Mouse (Mus musculus): ENCODE measurements around the gene Pak1.
"Not testable (repeated sequence)": the region's sequence is repeated elsewhere in the genome, so short reads cannot be mapped to it uniquely, and the experiment has no call there.

Pak1 gene

DNA sequence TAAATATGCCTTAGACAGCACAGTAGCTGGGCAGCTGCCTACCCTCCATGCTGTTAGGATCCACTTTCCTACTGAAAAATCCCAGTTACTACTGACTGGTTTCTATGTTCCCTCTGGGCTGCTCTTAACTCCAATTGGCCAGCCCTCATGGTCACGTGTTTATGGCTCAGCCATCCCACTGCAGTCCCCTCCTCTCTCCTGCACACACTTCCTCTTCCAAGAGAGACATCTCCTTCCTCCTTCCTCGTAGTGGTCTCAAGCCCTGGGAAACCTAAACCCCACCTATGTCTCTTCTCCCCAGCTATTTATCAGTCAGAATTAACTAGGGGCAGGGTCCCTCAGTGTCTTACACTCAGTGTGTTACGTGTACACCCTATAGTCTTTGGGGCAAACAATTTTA is 61.2 kb downstream of the Pak1 start:
- DNase-seq (ENCODE audit: low spot score): not testable (repeated sequence)

DNA sequence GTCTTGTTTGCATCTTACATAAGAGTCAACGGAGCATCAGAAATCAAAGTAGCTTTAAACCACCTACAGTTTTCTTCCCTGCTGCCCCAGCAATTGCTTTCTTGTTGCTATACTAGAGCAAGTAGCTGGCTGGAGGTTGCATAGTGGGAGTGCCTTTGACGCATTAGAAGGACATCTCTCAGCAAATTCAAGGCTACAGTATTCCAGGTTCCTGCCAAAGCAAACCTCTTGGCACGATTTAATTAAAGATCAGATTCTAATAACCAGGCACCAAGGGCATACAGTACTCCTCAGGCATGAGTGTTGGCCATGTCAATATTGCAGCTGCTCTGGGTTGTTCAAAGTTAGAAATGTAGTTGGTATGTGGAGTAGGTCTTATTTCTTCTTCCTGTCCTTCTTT is 62.0 kb downstream of the Pak1 start:
- no peak for DNase-seq (ENCODE audit: low spot score)

DNA sequence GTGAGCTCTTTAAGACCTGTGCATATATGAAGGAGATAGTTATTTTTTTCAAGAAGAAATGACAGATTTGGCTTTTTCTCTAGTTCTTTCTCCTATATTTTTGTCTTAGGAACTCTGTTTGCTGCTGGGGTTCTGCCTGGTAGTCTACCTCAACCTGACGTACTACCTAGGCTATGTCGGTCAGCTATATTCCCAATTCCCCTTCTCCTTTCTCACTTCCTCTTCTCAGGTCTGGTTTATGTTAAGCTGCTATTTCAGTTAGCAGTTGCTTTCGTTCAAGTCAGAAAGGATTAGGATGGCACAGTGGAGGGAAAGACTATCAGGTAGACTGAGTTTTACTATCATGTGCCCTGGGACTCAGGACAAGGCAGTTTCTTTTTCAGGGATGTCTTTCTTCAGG is 75.2 kb downstream of the Pak1 start:
- no peak for DNase-seq (ENCODE audit: low spot score)

DNA sequence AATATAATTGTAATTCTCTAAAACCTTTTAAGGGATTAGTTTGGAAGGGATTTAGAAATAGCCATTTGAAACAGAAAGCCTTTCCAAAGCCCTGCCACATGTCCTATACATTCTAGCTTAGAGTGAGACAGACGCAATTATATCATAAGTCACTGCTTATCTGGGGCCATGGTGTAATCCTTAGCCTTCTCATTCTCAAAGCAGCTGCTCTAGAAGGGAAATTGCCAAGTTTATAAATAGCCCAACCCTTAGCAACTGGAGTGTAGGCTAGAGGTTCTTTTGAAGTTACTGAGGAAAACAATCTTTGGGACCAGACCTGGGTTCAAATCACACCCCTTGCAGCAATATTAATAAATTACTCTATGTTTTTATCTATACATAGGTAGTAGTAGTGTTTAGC is 76.2 kb downstream of the Pak1 start:
- no peak for DNase-seq (ENCODE audit: low spot score)

DNA sequence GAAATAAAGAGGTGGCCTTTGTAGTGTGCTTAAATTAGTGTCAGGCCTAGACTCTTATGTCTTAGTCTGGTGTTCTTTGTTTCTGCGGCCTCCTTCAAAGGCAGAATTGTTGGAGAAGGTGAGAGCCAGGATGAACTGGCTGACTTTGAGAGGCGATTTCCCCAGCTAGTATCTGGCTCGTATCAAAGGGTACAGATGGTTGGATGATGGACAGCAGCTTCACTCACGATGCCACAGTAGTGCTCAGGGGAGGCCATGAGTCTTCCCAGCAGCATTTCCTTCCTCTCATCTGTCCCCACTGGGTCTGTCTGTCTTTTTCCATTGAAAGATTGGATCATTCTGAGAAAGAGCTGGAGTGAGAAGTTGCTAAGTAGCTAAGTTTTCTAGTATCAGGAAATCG is 79.5 kb downstream of the Pak1 start:
- no peak for DNase-seq (ENCODE audit: low spot score)

DNA sequence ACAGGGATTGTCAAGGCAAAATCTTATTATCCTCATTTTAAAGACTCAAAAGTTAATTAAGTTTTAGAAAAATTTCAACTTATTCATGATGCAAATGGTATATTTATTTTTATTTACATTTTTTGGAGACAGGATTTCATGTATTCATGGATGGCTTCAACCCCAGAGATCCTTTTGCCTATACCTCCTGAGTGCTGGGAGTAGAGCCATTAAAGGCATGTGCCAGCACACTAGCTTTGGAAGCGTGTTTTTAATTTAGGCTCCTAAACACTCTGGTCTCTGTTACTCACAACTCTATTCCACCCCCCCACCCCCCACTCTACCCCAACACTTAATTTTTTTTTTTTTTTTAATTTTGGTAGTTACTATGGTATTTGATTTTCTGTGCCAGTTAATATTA is 80.4 kb downstream of the Pak1 start:
- no peak for DNase-seq (ENCODE audit: low spot score)

DNA sequence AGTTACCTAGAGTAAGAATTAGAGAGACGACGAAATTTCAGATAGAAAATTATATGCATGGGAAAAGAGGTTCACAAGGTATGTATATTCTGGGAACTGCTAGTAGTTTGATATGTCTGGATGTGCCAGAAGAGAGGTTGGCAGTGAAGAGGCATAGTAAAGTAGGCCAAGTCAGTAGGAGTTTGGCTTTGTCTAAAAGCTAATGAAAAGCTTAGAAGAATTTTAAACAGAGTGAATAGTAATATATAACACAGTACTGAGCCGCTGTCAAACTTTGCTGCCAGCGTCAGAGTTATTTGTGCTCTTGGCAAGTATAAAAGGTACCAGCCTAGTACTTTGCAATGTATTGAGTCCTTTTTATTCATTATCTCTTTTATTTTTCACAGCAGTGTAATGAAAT is 84.1 kb downstream of the Pak1 start:
- no peak for DNase-seq (ENCODE audit: low spot score)

DNA sequence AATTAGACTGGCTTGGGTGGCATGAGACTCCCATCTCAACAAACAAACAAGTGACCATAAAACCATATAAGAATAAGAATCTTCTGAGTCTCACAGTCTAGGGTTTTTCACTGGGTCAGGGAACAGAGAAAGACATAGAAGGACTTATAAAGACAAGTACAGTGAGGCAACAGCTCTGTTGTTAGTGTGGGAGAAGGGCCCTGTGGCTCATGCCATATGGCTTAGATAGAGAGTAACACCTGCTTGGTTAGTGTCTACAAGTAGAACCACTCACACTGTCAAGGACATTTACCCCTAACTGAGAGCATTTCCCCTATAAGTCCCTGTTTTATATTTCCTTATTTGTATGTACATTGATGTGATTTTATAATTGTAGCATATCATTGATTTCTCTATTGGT is 85.0 kb downstream of the Pak1 start:
- DNase-seq (ENCODE audit: low spot score): no peak

DNA sequence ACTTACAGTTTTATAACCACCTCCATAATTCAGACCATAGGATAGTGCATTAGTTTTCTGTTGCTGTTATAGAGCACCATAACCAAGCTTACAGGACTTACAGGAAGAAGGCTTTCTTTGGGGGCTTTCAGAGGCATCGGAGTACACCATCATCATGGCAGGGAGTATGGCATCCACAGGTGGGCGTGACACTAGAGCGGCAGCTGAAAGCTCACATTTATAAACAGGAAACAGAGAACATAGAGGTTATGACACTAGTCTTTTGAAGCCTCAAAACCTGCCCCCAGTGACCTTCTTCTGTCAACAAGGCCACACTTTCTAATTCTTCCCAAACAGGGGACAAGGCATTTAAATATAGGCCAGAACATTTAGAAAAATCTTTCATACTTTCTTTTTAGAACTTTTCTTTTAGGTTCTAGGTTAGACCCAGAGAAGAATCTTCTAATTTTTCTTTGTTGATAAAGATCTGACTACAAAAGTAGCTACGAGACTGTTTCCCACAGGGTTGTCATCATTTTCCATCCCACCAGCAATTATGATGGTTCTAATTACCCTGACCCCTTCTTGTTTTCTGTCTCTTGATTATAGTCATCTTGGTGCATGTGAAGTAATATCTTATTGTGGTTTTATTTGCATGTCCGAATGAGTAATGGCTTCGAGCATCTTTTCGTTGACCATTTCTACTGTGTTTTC is 89.7 kb downstream of the Pak1 start:
- DNase-seq (ENCODE audit: low spot score): no peak

DNA sequence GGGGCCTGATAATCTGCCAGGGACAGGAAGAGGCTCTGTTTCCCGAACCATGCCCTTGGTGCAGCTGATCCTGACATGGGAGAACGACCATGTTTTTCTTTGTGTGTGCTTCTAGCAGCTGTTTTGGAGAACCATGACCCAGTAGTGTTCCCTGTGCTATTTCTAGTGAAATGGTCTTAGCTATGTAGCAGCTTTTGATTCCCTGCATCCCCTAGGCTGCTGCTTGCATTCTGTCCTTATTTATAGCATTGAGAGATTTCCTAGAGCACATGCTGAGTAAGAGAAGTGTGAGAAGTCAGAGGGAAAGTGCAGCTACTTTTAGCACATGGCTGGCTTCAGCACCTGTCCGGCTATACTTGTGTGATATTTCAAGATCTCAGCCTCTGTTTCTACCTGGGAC is 123.3 kb downstream of the Pak1 start:
- no peak for DNase-seq (ENCODE audit: low spot score)

DNA sequence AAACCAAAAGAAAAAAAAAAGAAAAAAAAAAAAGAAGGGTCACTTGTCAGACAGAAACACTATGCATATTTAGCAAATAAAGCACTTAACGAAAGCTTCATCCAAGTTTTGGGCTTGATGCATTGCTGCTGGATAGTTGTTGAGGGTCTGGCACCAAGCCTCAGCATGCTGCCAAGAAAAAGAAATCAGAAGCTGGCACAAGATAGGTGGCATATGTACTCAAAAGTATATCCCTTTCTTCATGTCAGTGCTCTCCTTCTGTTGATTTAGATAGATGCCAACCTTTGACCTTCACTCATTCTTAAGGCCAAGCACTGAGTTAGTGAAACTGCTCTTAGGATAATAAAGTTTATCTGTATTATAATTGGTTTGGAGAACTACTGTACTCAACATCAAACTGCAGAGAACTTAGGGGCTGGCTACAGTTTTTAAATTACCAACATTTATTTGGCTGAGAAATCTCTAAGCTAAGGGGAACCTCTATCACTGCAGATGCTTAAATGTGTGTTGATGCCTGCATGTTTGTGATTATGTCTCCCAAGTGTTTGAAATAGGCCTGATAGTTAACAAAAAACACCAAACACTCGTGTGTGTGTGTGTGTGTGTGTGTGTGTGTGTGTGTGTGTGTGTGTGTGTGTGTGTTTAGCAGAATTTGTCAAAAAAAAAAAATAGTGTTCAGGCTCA is 126.6 kb downstream of the Pak1 start:
- no peak for DNase-seq (ENCODE audit: low spot score)

DNA sequence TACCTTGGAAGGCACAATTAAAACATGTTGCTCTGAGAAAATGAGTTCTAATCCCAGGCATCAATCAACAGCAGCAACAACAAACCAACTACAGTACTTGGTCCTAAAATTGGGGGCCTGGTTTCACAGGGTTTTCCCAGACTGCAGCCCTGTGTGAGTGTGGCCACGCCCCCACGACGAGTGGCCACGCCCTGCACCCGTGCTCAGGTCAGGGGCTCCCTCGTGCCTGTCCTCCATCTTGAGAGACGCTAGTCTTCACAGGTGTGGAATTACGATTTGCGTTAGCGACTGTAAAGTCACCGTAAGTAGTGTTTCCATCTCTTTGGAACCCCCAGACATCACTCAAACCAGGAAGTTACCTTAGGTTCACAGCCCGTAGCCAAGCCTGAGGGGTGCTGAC is 131.4 kb downstream of the Pak1 start, which contains the start of gene Gdpd4:
Gene Gdpd4, plus strand, starts transcription at position 214 of the 400 bp plus-strand sequence.
- peak; percentile 53 for DNase-seq (ENCODE audit: low spot score)

DNA sequence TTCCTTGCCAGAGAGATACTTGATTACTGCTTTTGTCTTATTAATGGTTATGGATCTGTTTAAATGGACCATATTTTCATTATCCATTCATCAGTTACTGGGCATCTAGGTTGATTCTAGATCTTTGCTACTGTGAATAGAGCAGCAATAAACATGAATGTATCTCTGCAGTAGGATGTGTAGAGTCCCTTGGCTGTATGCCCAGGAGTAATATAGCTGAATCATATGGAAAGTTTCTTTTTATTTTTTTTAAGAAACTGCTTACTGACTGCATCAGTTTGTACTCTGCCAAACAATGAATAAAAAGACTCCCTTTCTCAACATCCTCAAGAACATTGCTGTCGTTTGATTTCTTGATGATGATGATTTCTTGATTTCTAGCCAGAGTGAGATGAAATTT is 137.5 kb downstream of the Pak1 start:
- no peak for DNase-seq (ENCODE audit: low spot score)

DNA sequence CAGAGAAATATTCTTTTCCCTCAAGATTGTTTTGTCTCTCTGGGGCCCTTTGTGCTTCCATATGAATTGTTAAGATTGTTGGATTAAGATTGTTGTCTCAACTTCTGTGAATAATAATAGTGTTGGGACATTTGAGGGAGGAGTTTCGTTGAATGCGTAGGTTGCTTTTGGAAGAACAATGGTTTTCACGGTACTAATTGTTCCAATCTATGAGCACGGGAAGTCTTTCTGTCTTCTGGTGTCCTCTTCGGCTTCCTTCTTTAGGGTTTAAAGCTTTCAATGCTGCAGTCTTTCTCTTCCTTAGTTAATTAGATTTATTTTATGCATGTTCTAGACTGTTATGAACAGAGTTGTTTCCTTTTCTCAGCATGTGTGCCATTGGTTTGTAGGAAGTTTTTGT is 138.6 kb downstream of the Pak1 start:
- DNase-seq (ENCODE audit: low spot score): no peak

DNA sequence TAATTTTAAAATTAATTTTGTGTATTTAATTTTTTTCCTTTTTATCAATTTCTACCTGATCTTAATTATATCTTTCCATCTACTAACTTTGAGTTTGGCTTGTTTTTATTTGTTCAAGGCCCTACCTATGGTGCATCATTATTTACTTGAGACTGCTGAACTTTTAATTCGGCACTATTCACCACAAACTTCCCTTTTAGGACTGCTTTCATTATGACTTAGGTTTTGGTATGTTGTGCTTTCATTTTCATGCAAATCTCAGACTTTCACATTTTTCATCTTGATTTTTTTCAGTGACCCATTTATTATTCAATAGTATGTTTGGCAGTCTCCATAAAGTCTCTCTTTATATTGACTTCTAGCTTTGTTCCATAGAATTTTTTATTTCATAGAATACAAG is 156.1 kb downstream of the Pak1 start:
- DNase-seq (ENCODE audit: low spot score): no peak
